Mouse (Mus musculus) MEL (cell line): ENCODE data around the gene Hoxb5. TPM values are rescaled to one million over a fixed set of nuclear protein-coding genes. Genes with fewer than 3 reads are reported as not detected.

Experiments used
- DNase-seq: peaks from one replicate; pipeline ENCODE4 v3.0.0; 2011; ENCODE audit warnings: low read depth, low spot score
- H3K27ac ChIP-seq: 2 replicates; pipeline ENCODE4 v1.5.1; 2012; ENCODE audit warnings: low read depth, mild to moderate bottlenecking, control low read depth, low read length, moderate library complexity; ENCODE audit not compliant: control insufficient read depth
- H3K27me3 ChIP-seq, 2 experiments: fragments of 150-350 bp in 1 of 2; sonication (generic) in 1 of 2; 2 replicates each; pipeline ENCODE4 v1.6.1; 2012; ENCODE audit warnings: low read length in 2 of 2, mild to moderate bottlenecking in 2 of 2, improper control_type of control experiment in 1 of 2, moderate library complexity in 1 of 2; ENCODE audit not compliant: insufficient read depth in 2 of 2, control insufficient read depth in 1 of 2
- H3K36me3 ChIP-seq, 2 experiments: 2 replicates each; pipeline ENCODE4 v1.6.1; 2012 to 2014; ENCODE audit warnings: low read length in 2 of 2, improper control_type of control experiment in 1 of 2, inconsistent platforms in 1 of 2, mild to moderate bottlenecking in 1 of 2; ENCODE audit not compliant: insufficient read depth in 2 of 2, control insufficient read depth in 1 of 2
- H3K4me1 ChIP-seq, 2 experiments: fragments of 150-350 bp in 1 of 2; sonication (generic) in 1 of 2; 2 replicates each; pipeline ENCODE4 v1.6.1; 2012; ENCODE audit warnings: low read length in 2 of 2, improper control_type of control experiment in 1 of 2, mild to moderate bottlenecking in 1 of 2; ENCODE audit not compliant: insufficient read depth in 2 of 2, control insufficient read depth in 1 of 2
- H3K4me3 ChIP-seq, 2 experiments: fragments of 150-350 bp in 1 of 2; sonication (generic) in 1 of 2; 2 replicates each; pipeline ENCODE4 v1.5.1; 2012; ENCODE audit warnings: low read depth in 2 of 2, low read length in 2 of 2, mild to moderate bottlenecking in 2 of 2, moderate library complexity in 2 of 2, control low read depth in 1 of 2, improper control_type of control experiment in 1 of 2; ENCODE audit not compliant: control insufficient read depth in 1 of 2, insufficient read depth in 1 of 2
- H3K79me2 ChIP-seq: 2 replicates; pipeline ENCODE4 v1.6.1; 2012; ENCODE audit warnings: mild to moderate bottlenecking, low read length, moderate library complexity; ENCODE audit not compliant: control insufficient read depth, poor library complexity, insufficient read depth
- H3K9ac ChIP-seq: 2 replicates; pipeline ENCODE4 v1.6.1; 2012; ENCODE audit warnings: low read depth, mild to moderate bottlenecking, control low read depth, low read length, moderate library complexity; ENCODE audit not compliant: control insufficient read depth, poor library complexity, severe bottlenecking
- H3K9me3 ChIP-seq: fragments of 150-350 bp; sonication (generic); replicated peaks from 2 replicates; pipeline ENCODE4 v1.6.1; 2012; ENCODE audit warnings: mild to moderate bottlenecking, low read length, improper control_type of control experiment, moderate library complexity; ENCODE audit not compliant: insufficient read depth
- CHD1 ChIP-seq: IDR thresholded peaks from 2 replicates; pipeline ENCODE4 v1.6.1; 2012; ENCODE audit warnings: low read depth, mild to moderate bottlenecking, inconsistent platforms, low read length, improper control_type of control experiment
- CHD2 ChIP-seq: IDR thresholded peaks from 2 replicates; pipeline ENCODE4 v1.6.1; 2011; ENCODE audit warnings: low read length, improper control_type of control experiment
- E2F4 ChIP-seq: IDR thresholded peaks from 2 replicates; pipeline ENCODE4 v1.6.1; 2011; ENCODE audit warnings: low read depth, low read length, improper control_type of control experiment, borderline replicate concordance
- ELF1 ChIP-seq: IDR thresholded peaks from 2 replicates; pipeline ENCODE4 v1.6.1; 2014; ENCODE audit warnings: low read depth, mild to moderate bottlenecking, inconsistent platforms, low read length, improper control_type of control experiment, moderate library complexity
- EP300 ChIP-seq, 2 experiments: IDR thresholded peaks; 2 replicates each; pipeline ENCODE4 v1.6.1; 2011; ENCODE audit warnings: improper control_type of control experiment in 2 of 2, low read length in 2 of 2, low read depth in 1 of 2, mild to moderate bottlenecking in 1 of 2
- GABPA ChIP-seq: IDR thresholded peaks from 2 replicates; pipeline ENCODE4 v1.6.1; 2012; ENCODE audit warnings: low read depth, mild to moderate bottlenecking, inconsistent platforms, low read length, improper control_type of control experiment, moderate library complexity
- HCFC1 ChIP-seq: IDR thresholded peaks from 2 replicates; pipeline ENCODE4 v1.6.1; 2012; ENCODE audit warnings: low read depth, mild to moderate bottlenecking, inconsistent platforms, low read length, improper control_type of control experiment, moderate library complexity
- KAT2A ChIP-seq: conservative IDR thresholded peaks from 2 replicates; pipeline ENCODE4 v1.6.1; 2012; ENCODE audit warnings: low read depth, low read length, improper control_type of control experiment, inconsistent platforms
- MAZ ChIP-seq: IDR thresholded peaks from 2 replicates; pipeline ENCODE4 v1.6.1; 2012; ENCODE audit warnings: low read depth, mild to moderate bottlenecking, inconsistent platforms, low read length, improper control_type of control experiment
- NELFE ChIP-seq: IDR thresholded peaks from 2 replicates; pipeline ENCODE4 v1.6.1; 2011; ENCODE audit warnings: low read depth, low read length, improper control_type of control experiment
- NRF1 ChIP-seq: IDR thresholded peaks from 2 replicates; pipeline ENCODE4 v1.6.1; 2014; ENCODE audit warnings: low read depth, mild to moderate bottlenecking, inconsistent platforms, low read length, improper control_type of control experiment, moderate library complexity; ENCODE audit not compliant: poor library complexity, insufficient read depth, severe bottlenecking
- POLR2A ChIP-seq, 2 experiments: IDR thresholded peaks; 2 replicates each; pipeline ENCODE4 v1.6.1; 2011 to 2012; ENCODE audit warnings: low read length in 2 of 2, mild to moderate bottlenecking in 2 of 2, control low read depth in 1 of 2, improper control_type of control experiment in 1 of 2, low read depth in 1 of 2, moderate library complexity in 1 of 2; ENCODE audit not compliant: control insufficient read depth in 1 of 2, insufficient read depth in 1 of 2, poor library complexity in 1 of 2
- POLR2AphosphoS2 ChIP-seq: IDR thresholded peaks from 2 replicates; pipeline ENCODE4 v1.6.1; 2011; ENCODE audit warnings: low read length, improper control_type of control experiment
- POLR2AphosphoS5 ChIP-seq: IDR thresholded peaks from 2 replicates; pipeline ENCODE4 v1.6.1; 2012; ENCODE audit warnings: low read depth, borderline replicate concordance, mild to moderate bottlenecking, inconsistent platforms, low read length, moderate library complexity, mixed read lengths
- RAD21 ChIP-seq: IDR thresholded peaks from 2 replicates; pipeline ENCODE4 v1.6.1; 2011; ENCODE audit warnings: mild to moderate bottlenecking, low read depth, low read length, improper control_type of control experiment
- SIN3A ChIP-seq: IDR thresholded peaks from 2 replicates; pipeline ENCODE4 v1.6.1; 2012; ENCODE audit warnings: low read length, improper control_type of control experiment, inconsistent platforms
- SMC3 ChIP-seq: IDR thresholded peaks from 2 replicates; pipeline ENCODE4 v1.6.1; 2011; ENCODE audit warnings: low read depth, low read length, improper control_type of control experiment
- TCF12 ChIP-seq: IDR thresholded peaks from 2 replicates; pipeline ENCODE4 v1.6.1; 2014; ENCODE audit warnings: low read depth, mild to moderate bottlenecking, inconsistent platforms, low read length, improper control_type of control experiment, moderate library complexity
- USF1 ChIP-seq: IDR thresholded peaks from 2 replicates; pipeline ENCODE4 v1.6.1; 2014; ENCODE audit warnings: low read depth, mild to moderate bottlenecking, inconsistent platforms, low read length, improper control_type of control experiment, moderate library complexity
- ZC3H11A ChIP-seq: IDR thresholded peaks from 2 replicates; pipeline ENCODE4 v1.6.1; 2012; ENCODE audit warnings: low read depth, mild to moderate bottlenecking, inconsistent platforms, low read length, improper control_type of control experiment
- ZKSCAN1 ChIP-seq: IDR thresholded peaks from 2 replicates; pipeline ENCODE4 v1.6.1; 2012; ENCODE audit warnings: low read depth, mild to moderate bottlenecking, inconsistent platforms, low read length, improper control_type of control experiment, moderate library complexity
- polyA plus RNA-seq, 2 experiments: library from polyadenylated mRNA; stranded (reverse) in 1 of 2; unstranded in 1 of 2; fragments of >175 nt in 1 of 2; fragments of >200 nt in 1 of 2; gene quantifications; 2 replicates each; pipeline versions ENCODE4 v1.2.1 to v1.2.4; 2012; ENCODE audit warnings: low replicate concordance in 2 of 2, low read depth in 1 of 2; ENCODE audit not compliant: insufficient read length in 2 of 2, insufficient read depth in 1 of 2, missing spikeins in 1 of 2
- total RNA-seq: library from RNA; depleted of rRNA; stranded (reverse); fragments of 300-350 nt; gene quantifications from 2 replicates; pipeline ENCODE4 v1.2.3, GENCODE M21; 2012

Gene Hoxb5
- total and polyA plus RNA-seq, 3 experiments: not detected

DNA sequence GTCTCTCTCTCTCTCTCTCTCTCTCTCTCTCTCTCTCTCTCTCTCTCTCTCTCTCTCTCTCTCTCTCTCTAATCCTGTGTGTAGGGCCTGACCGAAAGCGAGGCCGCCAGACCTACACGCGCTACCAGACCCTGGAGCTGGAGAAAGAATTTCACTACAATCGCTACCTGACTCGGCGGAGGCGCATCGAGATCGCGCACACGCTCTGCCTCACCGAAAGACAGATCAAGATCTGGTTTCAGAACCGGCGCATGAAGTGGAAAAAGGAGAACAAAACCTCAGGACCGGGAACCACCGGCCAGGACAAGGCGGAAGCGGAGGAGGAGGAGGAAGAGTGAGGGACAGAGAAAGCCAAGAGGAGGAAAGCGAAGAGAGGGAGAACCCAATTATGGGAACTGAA, 13.8 kb upstream of the Hoxb5 start:
- no peak for DNase-seq
- H3K9ac ChIP-seq: no peak overlapping the region
- H3K9me3 ChIP-seq: no peaks in the 10 kb centered on the region
- no peaks in the 10 kb centered on the region for H3K79me2 ChIP-seq
- no peak overlapping the region for H3K27ac ChIP-seq
- H3K27me3 ChIP-seq: peaks cover 3 to 6% of the 10 kb centered on the region in 2 experiments; a peak in 1 of 4 replicates
- no peaks in the 10 kb centered on the region for H3K36me3 ChIP-seq
- TF ChIP-seq POLR2AphosphoS5: no peak
- TF ChIP-seq GABPA: no peak
- TF ChIP-seq RAD21: no peak
- no peak for TF ChIP-seq CHD1
- TF ChIP-seq SMC3: no peak
- TF ChIP-seq HCFC1: no peak
- no peak for TF ChIP-seq E2F4
- no peak for TF ChIP-seq ZC3H11A
- no peak for TF ChIP-seq POLR2AphosphoS2
- TF ChIP-seq USF1: no peak
- TF ChIP-seq SIN3A: no peak
- no peak for TF ChIP-seq CHD2
- no peak for TF ChIP-seq NELFE
- TF ChIP-seq NRF1: no peak
- TF ChIP-seq TCF12: no peak
- no peak for TF ChIP-seq EP300 (IDR thresholded peaks at IDR 0.05; ENCODE audit: low read depth in 1 of 2, low read length in 2 of 2)
- TF ChIP-seq MAZ: no peak
- H3K4me3 ChIP-seq: no peak overlapping the region
- H3K4me1 ChIP-seq: no peaks in the 10 kb centered on the region

DNA sequence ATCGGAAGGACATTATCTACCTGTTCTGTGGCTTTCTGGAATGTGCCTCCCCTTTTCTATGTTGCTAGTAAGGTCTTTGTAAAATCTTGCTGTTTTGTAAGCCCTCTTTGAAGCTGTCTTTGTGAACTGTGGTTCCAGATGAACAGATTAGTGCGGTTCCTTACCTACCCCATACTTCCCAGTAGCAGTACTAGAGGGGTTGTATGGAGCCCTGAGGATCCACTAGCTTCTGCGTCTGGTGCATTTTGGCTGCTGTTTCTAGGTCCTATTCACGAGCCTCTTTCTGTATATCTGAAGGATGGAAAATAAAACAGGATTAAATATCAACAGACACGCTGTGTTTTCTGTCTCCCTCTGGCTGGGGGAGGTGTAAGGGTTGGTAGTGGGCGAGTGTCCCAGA, 13.3 kb upstream of the Hoxb5 start:
- Histone ChIP-seq H3K27me3 (peaks cover 3 to 6% of the 10 kb centered on the region in 2 experiments; a peak in 2 of 4 replicates), H3K4me1 (0 out of 4 replicates have a peak, but pooled peaks cover 0 to 1% of the 10 kb centered on the region in 2 experiments), H3K9me3 (no peaks in the 10 kb centered on the region), H3K79me2 (no peaks in the 10 kb centered on the region), H3K36me3 (no peaks in the 10 kb centered on the region), H3K4me3 (no peak overlapping the region), H3K27ac (no peak overlapping the region), H3K9ac (no peak overlapping the region)
- DNase-seq: no peak
- TF ChIP-seq ZKSCAN1 (no peak), POLR2A (IDR thresholded peaks at IDR 0.05; ENCODE audit: control insufficient read depth in 1 of 2, insufficient read depth in 1 of 2, low read depth in 1 of 2, low read length in 2 of 2, poor library complexity in 1 of 2) (no peak), NRF1 (no peak), EP300 (IDR thresholded peaks at IDR 0.05; ENCODE audit: low read depth in 1 of 2, low read length in 2 of 2) (no peak), ELF1 (no peak), TCF12 (no peak), KAT2A (no peak), HCFC1 (no peak)
